Mouse (Mus musculus) olfactory bulb, adult 2 months (tissue): ENCODE data around the gene Cyba.

ENCODE experiments used
- CTCF ChIP-seq: fragments of 200-500 bp; IDR thresholded peaks from 2 replicates; pipeline ENCODE4 v1.5.1; 2012; ENCODE audit warnings: low read depth, mild to moderate bottlenecking, low read length, moderate library complexity; ENCODE audit not compliant: insufficient read depth
- POLR2A ChIP-seq: fragments of 200-500 bp; IDR thresholded peaks from 2 replicates; pipeline ENCODE4 v1.6.1; 2012; ENCODE audit warnings: mild to moderate bottlenecking, low read depth, low read length, moderate library complexity; ENCODE audit not compliant: insufficient read depth

DNA sequence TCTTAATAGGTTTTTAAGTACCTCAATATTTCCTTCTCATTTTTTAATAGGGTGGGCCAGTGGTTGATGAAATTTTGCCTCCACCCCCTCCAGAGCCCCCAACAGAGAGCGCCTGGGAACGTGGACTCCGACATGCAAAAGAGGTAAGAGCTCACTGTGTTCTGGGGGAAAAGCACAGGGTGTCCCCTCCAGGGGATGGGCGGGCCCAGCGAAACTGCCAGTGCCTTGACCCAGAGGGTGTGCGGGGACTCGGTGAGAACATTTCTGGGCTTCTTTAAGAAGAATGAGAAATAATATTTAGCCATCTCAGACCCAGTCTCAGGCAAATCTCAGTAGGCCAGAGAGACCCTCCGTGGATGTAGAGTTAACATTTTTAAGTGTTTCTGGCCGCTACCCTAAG lies 34.5 kb downstream of the Cyba start:
- TF ChIP-seq CTCF (no peak), POLR2A (no peak)
